Mouse (Mus musculus) 416B (cell line): ENCODE results near the gene Zfp628.

Experiments used
- DNase-seq: peaks from one replicate; pipeline ENCODE4 v3.0.0; 2011; ENCODE audit warnings: low read depth

Gene Zfp628

GRCm38 (mm10) chr7:4940068-4940479 is 25.1 kb downstream of the Zfp628 start:
- DNase-seq, result peak; percentile 84

- DNase-seq, result no peak
Measured at GRCm38 (mm10) chr7:4942673-4943072, 27.7 kb downstream of the Zfp628 start.

GRCm38 (mm10) chr7:4943223-4943815 is 28.3 kb downstream of the Zfp628 start:
- peak; percentile 95 for DNase-seq

GRCm38 (mm10) chr7:4947855-4948254 is 32.8 kb downstream of the Zfp628 start:
- DNase-seq, result no peak

- peak; percentile 65 for DNase-seq
Measured at GRCm38 (mm10) chr7:4948386-4948785, 33.4 kb downstream of the Zfp628 start.

GRCm38 (mm10) chr7:4950561-4951342 is 35.7 kb downstream of the Zfp628 start:
- peak; percentile 39 for DNase-seq

- no peak for DNase-seq
Measured at GRCm38 (mm10) chr7:4953815-4954445, 38.9 kb downstream of the Zfp628 start.

GRCm38 (mm10) chr7:4957361-4957760 is 42.3 kb downstream of the Zfp628 start:
- no peak for DNase-seq

- DNase-seq, result no peak
Measured at GRCm38 (mm10) chr7:4963527-4963926, 48.5 kb downstream of the Zfp628 start.

- DNase-seq, result peak; percentile 87
Measured at GRCm38 (mm10) chr7:4964272-4964671, 49.3 kb downstream of the Zfp628 start, which contains the start of gene Sbk2. Gene Sbk2 (minus strand): TSS chr7:4964406.

GRCm38 (mm10) chr7:4964988-4965387 is 50.0 kb downstream of the Zfp628 start:
- no peak for DNase-seq

- no peak for DNase-seq
Measured at GRCm38 (mm10) chr7:4971068-4971467, 56.1 kb downstream of the Zfp628 start, which contains the start of gene Sbk3. Gene Sbk3 (minus strand): TSS chr7:4971168.
